Mouse (Mus musculus): ENCODE measurements around the gene Pi4ka. TPM values are rescaled to one million over a fixed set of nuclear protein-coding genes. Genes with fewer than 3 reads are reported as not detected.
A peak's percentile ranks its signal among the peaks of the same experiment; 100 is the strongest.

Pi4ka gene
- polyA plus RNA-seq, 1 experiment from 2014 or later: 15.5 TPM

GRCm38 (mm10) chr16:17276164-17277151, 129.7 kb downstream of the Pi4ka start:
- Histone ChIP-seq H3K36me3 (ENCODE audit: control insufficient read depth, insufficient read depth, low read length) (peaks cover 7% of the 10 kb centered on the region), H3K4me3 (ENCODE audit: low read depth, low read length) (peak overlapping the region; percentile 62), H3K27me3 (ENCODE audit: control insufficient read depth, insufficient read depth, low read length) (no peaks in the 10 kb centered on the region), H3K9ac (ENCODE audit: low read length) (peak overlapping the region; percentile 56), H3K27ac (replicated peaks) (0 out of 2 replicates have a peak overlapping the region, but pooled peaks have one; percentile 49), H3K4me2 (replicated peaks; ENCODE audit: low read depth) (peak overlapping the region; percentile 97), H3K9me3 (ENCODE audit: control insufficient read depth, low read length) (no peaks in the 10 kb centered on the region), H3K4me1 (replicated peaks; ENCODE audit: control insufficient read depth, insufficient read depth) (peaks cover 6% of the 10 kb centered on the region; the same call in 1 of the 2 replicates)
- ATAC-seq (ENCODE audit: low FRiP score, low TSS enrichment) (peak; percentile 88), DNase-seq (ENCODE audit: low spot score) (peak; percentile 95)
- WGBS: under 1% methylated on average over 60 of the region's 62 CpGs
- TF ChIP-seq EP300 (optimal IDR thresholded peaks at IDR 0.05) (no peak), CTCF (IDR thresholded peaks at IDR 0.05; ENCODE audit: low read depth) (peak; percentile 97)

GRCm38 (mm10) chr16:17275721-17276120, 130.4 kb downstream of the Pi4ka start, which contains the start of gene Tmem191c:
Tmem191c (plus strand) TSS chr16:17276077.
- peak within 1 kb of the TSS; percentile 56 for H3K9ac ChIP-seq (ENCODE audit: low read length)
- H3K4me2 ChIP-seq (replicated peaks; ENCODE audit: low read depth): peak within 1 kb of the TSS; percentile 97
- H3K27me3 ChIP-seq (ENCODE audit: control insufficient read depth, insufficient read depth, low read length): no peaks in the 10 kb centered on the region
- H3K4me3 ChIP-seq (ENCODE audit: low read depth, low read length): peak within 1 kb of the TSS; percentile 62
- TF ChIP-seq EP300 (optimal IDR thresholded peaks at IDR 0.05): no peak
- TF ChIP-seq CTCF (IDR thresholded peaks at IDR 0.05; ENCODE audit: low read depth): no peak
- no peak for DNase-seq (ENCODE audit: low spot score)
- H3K36me3 ChIP-seq (ENCODE audit: control insufficient read depth, insufficient read depth, low read length): 0 out of 2 replicates have a peak, but pooled peaks cover 2% of the 10 kb centered on the region
- no peak for ATAC-seq (ENCODE audit: low FRiP score, low TSS enrichment)
- 0 out of 2 replicates have a peak, but pooled peaks cover 4% of the 10 kb centered on the region for H3K9me3 ChIP-seq (ENCODE audit: control insufficient read depth, low read length)
- H3K27ac ChIP-seq (replicated peaks): 0 out of 2 replicates have a peak within 1 kb of the TSS, but pooled peaks have one; percentile 49
- 57% methylated on average over 7 of the region's 7 CpGs for WGBS
- peaks cover 6% of the 10 kb centered on the region; the same call in 1 of the 2 replicates for H3K4me1 ChIP-seq (replicated peaks; ENCODE audit: control insufficient read depth, insufficient read depth)

DNA sequence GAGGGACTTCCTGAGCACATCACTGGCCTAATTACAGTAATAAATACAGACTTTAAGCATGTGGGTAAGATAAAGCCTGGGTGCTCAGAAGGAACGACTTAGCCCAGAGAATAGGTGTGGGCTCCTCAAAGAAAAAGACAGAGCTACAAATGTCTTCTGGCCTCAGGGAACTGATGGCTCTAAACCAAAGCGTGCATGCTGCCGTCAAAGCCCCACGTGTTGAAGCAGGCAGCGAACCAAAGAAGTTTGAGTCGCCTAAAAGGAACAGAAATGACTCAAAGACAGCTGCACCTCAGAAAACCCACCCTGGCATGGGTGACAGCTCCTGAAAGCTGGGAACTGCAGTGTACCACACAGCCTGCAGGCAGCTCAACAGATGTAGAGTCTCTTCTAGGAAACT, 134.3 kb downstream of the Pi4ka start:
- 0 out of 2 replicates have a peak, but pooled peaks cover 4% of the 10 kb centered on the region for H3K9me3 ChIP-seq (ENCODE audit: control insufficient read depth, low read length)
- no peak overlapping the region for H3K9ac ChIP-seq (ENCODE audit: low read length)
- H3K4me1 ChIP-seq (replicated peaks; ENCODE audit: control insufficient read depth, insufficient read depth): peaks cover 3% of the 10 kb centered on the region; the same call in 1 of the 2 replicates
- no peak for DNase-seq (ENCODE audit: low spot score)
- no peaks in the 10 kb centered on the region for H3K36me3 ChIP-seq (ENCODE audit: control insufficient read depth, insufficient read depth, low read length)
- no peak overlapping the region for H3K4me3 ChIP-seq (ENCODE audit: low read depth, low read length)
- H3K27me3 ChIP-seq (ENCODE audit: control insufficient read depth, insufficient read depth, low read length): no peaks in the 10 kb centered on the region
- no peak overlapping the region for H3K27ac ChIP-seq (replicated peaks)
- ATAC-seq (ENCODE audit: low FRiP score, low TSS enrichment): no peak
- 62% methylated on average over 6 of the region's 6 CpGs for WGBS
- TF ChIP-seq CTCF (IDR thresholded peaks at IDR 0.05; ENCODE audit: low read depth) (no peak), EP300 (optimal IDR thresholded peaks at IDR 0.05) (no peak)
- no peak overlapping the region for H3K4me2 ChIP-seq (replicated peaks; ENCODE audit: low read depth)

DNA sequence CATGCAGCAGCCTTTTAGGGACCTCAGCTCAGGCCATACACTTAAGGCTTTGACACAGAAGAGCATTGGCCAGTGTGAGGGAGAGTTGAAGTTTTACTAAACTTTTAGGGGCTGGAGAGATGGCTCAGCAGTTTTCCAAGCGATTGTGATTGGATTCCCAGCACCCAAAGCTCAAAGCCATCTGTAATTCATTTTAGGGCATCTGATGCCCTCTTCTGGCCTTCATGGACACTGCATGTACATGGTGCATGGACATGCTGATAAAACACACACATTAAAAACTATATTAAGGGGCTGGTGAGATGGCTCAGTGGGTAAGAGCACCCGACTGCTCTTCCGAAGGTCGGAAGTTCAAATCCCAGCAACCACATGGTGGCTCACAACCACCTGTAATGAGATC, 135.0 kb downstream of the Pi4ka start:
- Histone ChIP-seq H3K4me1 (replicated peaks; ENCODE audit: control insufficient read depth, insufficient read depth) (no peaks in the 10 kb centered on the region), H3K4me2 (replicated peaks; ENCODE audit: low read depth) (no peak overlapping the region), H3K4me3 (ENCODE audit: low read depth, low read length) (no peak overlapping the region), H3K36me3 (ENCODE audit: control insufficient read depth, insufficient read depth, low read length) (no peaks in the 10 kb centered on the region), H3K27ac (replicated peaks) (no peak overlapping the region), H3K27me3 (ENCODE audit: control insufficient read depth, insufficient read depth, low read length) (no peaks in the 10 kb centered on the region), H3K9ac (ENCODE audit: low read length) (no peak overlapping the region), H3K9me3 (ENCODE audit: control insufficient read depth, low read length) (0 out of 2 replicates have a peak, but pooled peaks cover 4% of the 10 kb centered on the region)
- ATAC-seq (ENCODE audit: low FRiP score, low TSS enrichment) (no peak), DNase-seq (ENCODE audit: low spot score) (no peak)
- no peak for TF ChIP-seq EP300 (optimal IDR thresholded peaks at IDR 0.05)
- TF ChIP-seq CTCF (IDR thresholded peaks at IDR 0.05; ENCODE audit: low read depth): peak; percentile 71
- 71% methylated on average over 4 of the region's 4 CpGs for WGBS

DNA sequence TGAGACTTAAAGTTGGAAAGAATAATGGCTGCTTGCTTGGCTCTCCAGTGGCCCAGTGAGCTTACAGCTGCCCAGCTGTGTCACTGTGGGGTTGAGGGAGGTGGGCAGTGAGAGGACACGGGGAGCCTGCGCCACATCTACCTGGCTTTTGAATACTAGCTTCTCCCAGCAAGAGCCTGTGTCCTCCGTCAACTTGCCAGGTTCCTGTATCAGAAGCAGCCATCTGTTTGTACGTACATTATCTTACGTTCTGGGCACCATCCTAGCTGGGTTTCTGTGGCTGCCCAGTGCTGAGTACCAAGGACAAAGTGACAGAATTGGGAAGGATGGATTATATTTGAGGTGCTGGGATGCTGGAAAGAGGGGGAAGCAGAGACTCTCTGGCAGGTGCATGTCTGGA, 136.2 kb downstream of the Pi4ka start:
- Histone ChIP-seq H3K27me3 (ENCODE audit: control insufficient read depth, insufficient read depth, low read length) (no peaks in the 10 kb centered on the region), H3K4me2 (replicated peaks; ENCODE audit: low read depth) (no peak overlapping the region), H3K36me3 (ENCODE audit: control insufficient read depth, insufficient read depth, low read length) (no peaks in the 10 kb centered on the region), H3K4me3 (ENCODE audit: low read depth, low read length) (no peak overlapping the region), H3K9me3 (ENCODE audit: control insufficient read depth, low read length) (0 out of 2 replicates have a peak, but pooled peaks cover 4% of the 10 kb centered on the region), H3K4me1 (replicated peaks; ENCODE audit: control insufficient read depth, insufficient read depth) (no peaks in the 10 kb centered on the region), H3K9ac (ENCODE audit: low read length) (no peak overlapping the region), H3K27ac (replicated peaks) (no peak overlapping the region)
- no peak for ATAC-seq (ENCODE audit: low FRiP score, low TSS enrichment)
- no peak for TF ChIP-seq EP300 (optimal IDR thresholded peaks at IDR 0.05)
- TF ChIP-seq CTCF (IDR thresholded peaks at IDR 0.05; ENCODE audit: low read depth): no peak
- 81% methylated on average over 5 of the region's 5 CpGs for WGBS
- no peak for DNase-seq (ENCODE audit: low spot score)

All from stomach, postnatal 0 days (tissue).